Mouse (Mus musculus) right cerebral cortex, postnatal 25 days (tissue): Measurements from ENCODE around the gene Dock4.

ENCODE experiments used
- DNase-seq: peaks from one replicate; pipeline ENCODE4 v3.0.0; 2022

Dock4 gene

GRCm38 (mm10) chr12:40511643-40512369 is 66.1 kb downstream of the Dock4 start:
- DNase-seq = no peak

GRCm38 (mm10) chr12:40512370-40512693 is 66.6 kb downstream of the Dock4 start:
- DNase-seq = no peak

- DNase-seq = no peak
These were observed 67.2 kb downstream of the Dock4 start for GRCm38 (mm10) chr12:40512994-40513393.

GRCm38 (mm10) chr12:40514021-40514420 is 68.3 kb downstream of the Dock4 start:
- no peak for DNase-seq

GRCm38 (mm10) chr12:40522468-40522867 is 76.7 kb downstream of the Dock4 start:
- DNase-seq = no peak

- no peak for DNase-seq
These were observed 77.3 kb downstream of the Dock4 start for GRCm38 (mm10) chr12:40523020-40523419.

GRCm38 (mm10) chr12:40525045-40525444 is 79.3 kb downstream of the Dock4 start:
- DNase-seq = no peak

- no peak for DNase-seq
These were observed 90.2 kb downstream of the Dock4 start for GRCm38 (mm10) chr12:40535655-40536618.

- DNase-seq = no peak
These were observed 92.1 kb downstream of the Dock4 start for GRCm38 (mm10) chr12:40537826-40538225.

- DNase-seq = no peak
These were observed 92.6 kb downstream of the Dock4 start for GRCm38 (mm10) chr12:40538318-40538717.

- DNase-seq = no peak
These were observed 93.0 kb downstream of the Dock4 start for GRCm38 (mm10) chr12:40538780-40539179.

GRCm38 (mm10) chr12:40544273-40544672 is 98.5 kb downstream of the Dock4 start:
- DNase-seq = no peak

- no peak for DNase-seq
These were observed 101.1 kb downstream of the Dock4 start for GRCm38 (mm10) chr12:40546827-40547226.

GRCm38 (mm10) chr12:40551317-40551716 is 105.6 kb downstream of the Dock4 start:
- no peak for DNase-seq

- no peak for DNase-seq
These were observed 106.4 kb downstream of the Dock4 start for GRCm38 (mm10) chr12:40552201-40552600.

- DNase-seq = no peak
These were observed 108.2 kb downstream of the Dock4 start for GRCm38 (mm10) chr12:40553929-40554328.

- DNase-seq = no peak
These were observed 109.3 kb downstream of the Dock4 start for GRCm38 (mm10) chr12:40554941-40555511.

- DNase-seq = no peak
These were observed 112.8 kb downstream of the Dock4 start for GRCm38 (mm10) chr12:40558600-40558999.

GRCm38 (mm10) chr12:40559103-40559502 is 113.4 kb downstream of the Dock4 start:
- no peak for DNase-seq

GRCm38 (mm10) chr12:40563703-40564102 is 118.0 kb downstream of the Dock4 start:
- DNase-seq = no peak

GRCm38 (mm10) chr12:40564261-40564660 is 118.5 kb downstream of the Dock4 start:
- DNase-seq = no peak

GRCm38 (mm10) chr12:40568365-40568885 is 122.7 kb downstream of the Dock4 start:
- DNase-seq = no peak
